Mouse (Mus musculus): ENCODE measurements around the gene Smim8. TPM values are rescaled to one million over a fixed set of nuclear protein-coding genes. Genes with fewer than 3 reads are reported as not detected.

Smim8 gene
- total RNA-seq (2023) = 1 to 10 TPM; 6.1 to 7.1 TPM

GRCm38 (mm10) chr4:34777677-34778527 is at the start of gene Smim8:
Gene Smim8 (minus strand): TSS chr4:34778423.

GRCm38 (mm10) chr4:34756163-34756562 is 22.1 kb downstream of the Smim8 start, which contains the start of gene Gm136:
Gene Gm136 (minus strand): TSS chr4:34756263.

GRCm38 (mm10) chr4:34729851-34730341 is 48.3 kb downstream of the Smim8 start, which contains the start of gene Cfap206:
Gene Cfap206 (minus strand): TSS chr4:34730206.

Other genes starting within 250 kb of the Smim8 start
- 10 to 100 TPM; 69.1 to 73.2 TPM for gene Akirin2, start 227.5 kb downstream of the Smim8 start, total RNA-seq (2023)
- gene Orc3, start 163.5 kb downstream of the Smim8 start, total RNA-seq (2023) = 10 to 100 TPM; 50.0 to 51.4 TPM
- 10 to 100 TPM; 13.1 to 15.1 TPM for gene Rars2, start 163.5 kb downstream of the Smim8 start, total RNA-seq (2023)
- gene Slc35a1, start 91.0 kb downstream of the Smim8 start, total RNA-seq (2023) = 10 to 100 TPM; 13.4 to 18.9 TPM
- not detected for gene Cfap206, start 48.2 kb downstream of the Smim8 start, total RNA-seq (2023)
- gene Gm136, start 22.2 kb downstream of the Smim8 start, total RNA-seq (2023) = not detected
- gene Zfp292, start 104.5 kb upstream of the Smim8 start, total RNA-seq (2023) = 10 to 100 TPM; 23.0 to 24.3 TPM
- not detected for gene Cga, start 115.4 kb upstream of the Smim8 start, total RNA-seq (2023)